Mouse (Mus musculus) intestine, postnatal 0 days (tissue): ENCODE measurements around the gene Tom1l2. TPM values are rescaled to one million over a fixed set of nuclear protein-coding genes. Genes with fewer than 3 reads are reported as not detected.

Experiments
- ATAC-seq: fragments of 200-750 bp; cut with Nextera tagmentation; 2 replicates; pipeline ENCODE4 v1.8.0; 2017; ENCODE audit warnings: mild to moderate bottlenecking, moderate TSS enrichment, moderate library complexity
- H3K27ac ChIP-seq: fragments of 300-500 bp; sonication (generic); 2 replicates; pipeline ENCODE4 v1.5.1; 2014; ENCODE audit warnings: mild to moderate bottlenecking, low read depth, low read length, moderate library complexity
- H3K27me3 ChIP-seq: fragments of 300-500 bp; sonication (generic); replicated peaks from 2 replicates; pipeline ENCODE4 v1.6.1; 2014; ENCODE audit warnings: low read length, mixed read lengths; ENCODE audit not compliant: control insufficient read depth, insufficient read depth
- H3K36me3 ChIP-seq: fragments of 300-500 bp; sonication (generic); 2 replicates; pipeline ENCODE4 v1.6.1; 2014; ENCODE audit warnings: mild to moderate bottlenecking, moderate library complexity; ENCODE audit not compliant: control insufficient read depth, insufficient read depth
- H3K4me1 ChIP-seq: fragments of 300-500 bp; sonication (generic); replicated peaks from 2 replicates; pipeline ENCODE4 v1.6.1; 2014; ENCODE audit warnings: antibody characterized with exemption, low read length, mixed read lengths; ENCODE audit not compliant: control insufficient read depth, insufficient read depth
- H3K4me2 ChIP-seq: fragments of 300-500 bp; sonication (generic); replicated peaks from 2 replicates; pipeline ENCODE4 v1.6.1; 2014; ENCODE audit warnings: low read depth, mild to moderate bottlenecking, moderate library complexity
- H3K4me3 ChIP-seq: fragments of 300-500 bp; sonication (generic); 2 replicates; pipeline ENCODE4 v1.5.1; 2014; ENCODE audit warnings: low read depth, low read length
- H3K9ac ChIP-seq: fragments of 300-500 bp; sonication (generic); 2 replicates; pipeline ENCODE4 v1.6.1; 2014; ENCODE audit warnings: mild to moderate bottlenecking, low read depth, low read length
- H3K9me3 ChIP-seq: fragments of 300-500 bp; sonication (generic); 2 replicates; pipeline ENCODE4 v1.6.1; 2016; ENCODE audit warnings: mixed run types; ENCODE audit not compliant: control insufficient read depth
- CTCF ChIP-seq: sonication (generic); IDR thresholded peaks from 2 replicates; pipeline ENCODE4 v1.5.1; 2016; ENCODE audit warnings: low read depth, mild to moderate bottlenecking, control low read depth, antibody characterized with exemption, moderate library complexity
- WGBS: fragments of 180-500 bp; shearing (Covaris S2); extraction: QIAGEN DNeasy Blood & Tissue Kit; methylation state at CpG from one replicate; pipeline ENCODE4 v1.1.7; 2014; 5-methylcytosine and 5-hydroxymethylcytosine counted together
- polyA plus RNA-seq: library from polyadenylated mRNA; unstranded; fragments of >200 nt; fragmentation: Nextera tagmentation; extraction: Ambion mirVana; gene quantifications from 2 replicates; pipeline ENCODE4 v1.2.1, GENCODE M21; 2015

The Tom1l2 gene
- polyA plus RNA-seq, 1 experiment from 2014 or later = 29.6 TPM

GRCm38 (mm10) chr11:60185396-60186231, 167.1 kb downstream of the Tom1l2 start:
- Histone ChIP-seq H3K4me2 (no peak overlapping the region), H3K4me3 (no peak overlapping the region), H3K4me1 (peaks cover 11% of the 10 kb centered on the region; the same call in 1 of the 2 replicates), H3K9me3 (no peaks in the 10 kb centered on the region), H3K27ac (0 out of 2 replicates have a peak overlapping the region, but pooled peaks have one; percentile 21), H3K9ac (no peak overlapping the region), H3K27me3 (no peaks in the 10 kb centered on the region), H3K36me3 (peaks cover 56% of the 10 kb centered on the region)
- no peak for ATAC-seq
- no peak for TF ChIP-seq CTCF
- WGBS = 76% methylated on average over 20 of the region's 20 CpGs

- ATAC-seq = no peak
- Histone ChIP-seq H3K27me3 (no peaks in the 10 kb centered on the region), H3K4me3 (no peak overlapping the region), H3K9me3 (no peaks in the 10 kb centered on the region), H3K4me2 (no peak overlapping the region), H3K27ac (0 out of 2 replicates have a peak overlapping the region, but pooled peaks have one; percentile 21), H3K4me1 (peaks cover 11% of the 10 kb centered on the region; the same call in 1 of the 2 replicates), H3K36me3 (peaks cover 46% of the 10 kb centered on the region), H3K9ac (no peak overlapping the region)
- no peak for TF ChIP-seq CTCF
- WGBS = 51% methylated on average over 22 of the region's 22 CpGs
Measured at GRCm38 (mm10) chr11:60184346-60185325, 168.1 kb downstream of the Tom1l2 start.

GRCm38 (mm10) chr11:60182741-60183140, 170.0 kb downstream of the Tom1l2 start:
- H3K9ac ChIP-seq = no peak overlapping the region

GRCm38 (mm10) chr11:60182116-60182670, 170.5 kb downstream of the Tom1l2 start:
- Histone ChIP-seq H3K4me3 (no peak overlapping the region), H3K4me2 (no peak overlapping the region), H3K9me3 (no peaks in the 10 kb centered on the region), H3K27me3 (no peaks in the 10 kb centered on the region), H3K9ac (no peak overlapping the region), H3K36me3 (peaks cover 22% of the 10 kb centered on the region), H3K4me1 (peaks cover 12% of the 10 kb centered on the region), H3K27ac (0 out of 2 replicates have a peak overlapping the region, but pooled peaks have one; percentile 1)
- no peak for ATAC-seq
- WGBS = 70% methylated on average over 12 of the region's 12 CpGs
- no peak for TF ChIP-seq CTCF

More at GRCm38 (mm10) chr11:60182741-60183140, 170.0 kb downstream of the Tom1l2 start:
- Histone ChIP-seq H3K36me3 (peaks cover 28% of the 10 kb centered on the region), H3K4me3 (no peak overlapping the region), H3K4me2 (no peak overlapping the region), H3K27me3 (no peaks in the 10 kb centered on the region), H3K27ac (no peak overlapping the region), H3K9me3 (no peaks in the 10 kb centered on the region), H3K4me1 (peaks cover 11% of the 10 kb centered on the region)
- TF ChIP-seq CTCF = no peak
- ATAC-seq = no peak
- WGBS = 41% methylated on average over 2 of the region's 2 CpGs

GRCm38 (mm10) chr11:60178506-60178905, 174.2 kb downstream of the Tom1l2 start:
- Histone ChIP-seq H3K4me2 (no peak overlapping the region), H3K27ac (peak overlapping the region; percentile 47), H3K9ac (no peak overlapping the region), H3K4me3 (no peak overlapping the region), H3K9me3 (no peaks in the 10 kb centered on the region), H3K27me3 (no peaks in the 10 kb centered on the region), H3K36me3 (no peaks in the 10 kb centered on the region; the same call in 1 of the 2 replicates), H3K4me1 (peaks cover 15% of the 10 kb centered on the region)
- ATAC-seq = peak; percentile 11; the same call in 1 of the 2 replicates
- TF ChIP-seq CTCF = no peak
